Mouse (Mus musculus) lung, adult 2 months (tissue): ENCODE results near the gene Gm4565. TPM values are rescaled to one million over a fixed set of nuclear protein-coding genes. Genes with fewer than 3 reads are reported as not detected.
"Not testable (repeated sequence)": the region's sequence is repeated elsewhere in the genome, so short reads cannot be mapped to it uniquely, and the experiment has no call there.

ENCODE experiments used
- DNase-seq: peaks from one replicate; pipeline ENCODE4 v3.0.0; 2022
- H3K4me1 ChIP-seq: fragments of 200-500 bp; 2 replicates; pipeline ENCODE4 v1.6.1; 2011; ENCODE audit warnings: low read length; ENCODE audit not compliant: control insufficient read depth, insufficient read depth
- H3K4me3 ChIP-seq: fragments of 200-500 bp; replicated peaks from 2 replicates; pipeline ENCODE3; 2011; ENCODE audit warnings: low read depth, mild to moderate bottlenecking, control low read depth, low read length; ENCODE audit errors: extremely low read depth
- WGBS: fragments of 180-500 bp; shearing (Covaris S2); methylation state at CpG from one replicate; pipeline ENCODE4 v1.1.7; 2018; 5-methylcytosine and 5-hydroxymethylcytosine counted together
- polyA plus RNA-seq: library from polyadenylated mRNA; depleted of rRNA; stranded (reverse); fragments of >200 nt; gene quantifications from 2 replicates; pipeline ENCODE4 v1.2.3, GENCODE M21; 2012; rRNA removed

The Gm4565 gene
- polyA plus RNA-seq = not detected in 2 replicates

- WGBS = 80% methylated on average over 2 of the region's 4 CpGs
- not testable (repeated sequence) for H3K4me1 ChIP-seq, H3K4me3 ChIP-seq, DNase-seq
These were observed at the start of gene Gm4565 for GRCm38 (mm10) chr7:22588027-22588426. Gm4565 (minus strand) TSS chr7:22588127.

- H3K4me1 ChIP-seq, DNase-seq, H3K4me3 ChIP-seq: not testable (repeated sequence)
- no CpG with 5 or more reads among the region's 3 CpGs for WGBS
These were observed 22.7 kb downstream of the Gm4565 start, which contains the start of gene Gm4201 for GRCm38 (mm10) chr7:22565243-22565642. Gm4201 (minus strand) TSS chr7:22565343.

GRCm38 (mm10) chr7:22534787-22535186 lies 53.1 kb downstream of the Gm4565 start, which contains the start of gene Gm8677:
Gm8677 (minus strand) TSS chr7:22534887.
- DNase-seq, H3K4me3 ChIP-seq, H3K4me1 ChIP-seq: not testable (repeated sequence)
- no CpG with 5 or more reads among the region's 1 CpGs for WGBS

Other genes starting within 250 kb of the Gm4565 start
- gene Gm8660, start 217.1 kb downstream of the Gm4565 start, polyA plus RNA-seq = not detected in 2 replicates
- not detected in 2 replicates for gene Vmn1r148, start 174.5 kb downstream of the Gm4565 start, polyA plus RNA-seq
- gene Vmn1r149, start 149.9 kb downstream of the Gm4565 start, polyA plus RNA-seq = not detected in 2 replicates
- not detected in 2 replicates for gene Gm10665, start 124.1 kb downstream of the Gm4565 start, polyA plus RNA-seq
- not detected in 2 replicates for gene Vmn1r151, start 88.4 kb downstream of the Gm4565 start, polyA plus RNA-seq
- gene Vmn1r152, start 65.2 kb downstream of the Gm4565 start, polyA plus RNA-seq = not detected in 2 replicates
- gene Gm8677, start 53.2 kb downstream of the Gm4565 start, polyA plus RNA-seq = not detected in 2 replicates
- not detected in 2 replicates for gene Gm4201, start 22.8 kb downstream of the Gm4565 start, polyA plus RNA-seq
- not detected in 2 replicates for gene Vmn1r155, start 69.9 kb upstream of the Gm4565 start, polyA plus RNA-seq
- not detected in 2 replicates for gene Gm8693, start 104.2 kb upstream of the Gm4565 start, polyA plus RNA-seq
- not detected in 2 replicates for gene Gm4567, start 131.6 kb upstream of the Gm4565 start, polyA plus RNA-seq
- gene Vmn1r157, start 173.6 kb upstream of the Gm4565 start, polyA plus RNA-seq = not detected in 2 replicates
- gene Vmn1r158, start 202.7 kb upstream of the Gm4565 start, polyA plus RNA-seq = not detected in 2 replicates